Mouse (Mus musculus) liver, postnatal 0 days (tissue): ENCODE measurements at regions not wholly inside any gene's neighbourhood (a gene's known extent, or its start where the extent isn't known, plus 50 kb on each side); places are given as distances from the start of the nearest gene placed in this dataset.
"Not testable (repeated sequence)": the region's sequence is repeated elsewhere in the genome, so short reads cannot be mapped to it uniquely, and the experiment has no call there.

ENCODE experiments used
- CTCF ChIP-seq: sonication (generic); IDR thresholded peaks from 2 replicates; pipeline ENCODE4 v1.5.1; 2016; ENCODE audit warnings: antibody characterized with exemption, low read depth
- EP300 ChIP-seq: IDR thresholded peaks from 2 replicates; pipeline ENCODE4 v1.6.1; 2016; ENCODE audit warnings: antibody characterized with exemption, low read depth, mild to moderate bottlenecking

GRCm38 (mm10) chr4:71295716-71296115 lies 462.0 kb downstream of the Gm11232 start:
- not testable (repeated sequence) for TF ChIP-seq CTCF, EP300
